Mouse (Mus musculus): ENCODE results near the gene Nrg3. TPM values are rescaled to one million over a fixed set of nuclear protein-coding genes. Genes with fewer than 3 reads are reported as not detected.

The Nrg3 gene
- polyA plus RNA-seq, 1 experiment from 2014 or later: 7.8 TPM

DNA sequence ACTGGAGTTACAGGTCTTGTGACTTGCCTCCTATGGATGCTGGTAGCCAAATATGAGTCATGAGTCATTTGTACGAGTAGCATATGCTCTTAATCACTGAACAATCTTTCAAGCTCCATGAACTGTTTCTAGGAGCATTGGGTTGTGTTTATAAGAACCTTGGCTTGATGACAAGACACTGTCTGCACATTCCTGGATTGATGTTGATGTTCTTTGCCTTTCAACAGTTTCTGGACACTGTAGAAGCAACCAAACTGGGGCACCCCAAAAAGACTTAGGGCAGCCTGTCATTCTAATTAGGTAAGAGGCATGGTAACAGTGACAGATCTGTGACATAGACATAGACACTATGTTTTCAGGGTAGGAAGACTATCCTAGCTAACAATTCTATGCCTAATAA lies 771.5 kb downstream of the Nrg3 start:
- ATAC-seq: no peak
- WGBS: 64% methylated on average over 1 of the region's 1 CpGs
- no peaks in the 10 kb centered on the region for H3K9me3 ChIP-seq
- 0 out of 2 replicates have a peak, but pooled peaks cover 3% of the 10 kb centered on the region for H3K27me3 ChIP-seq
- H3K9ac ChIP-seq (replicated peaks): no peak overlapping the region
- peaks cover 19% of the 10 kb centered on the region for H3K4me1 ChIP-seq (replicated peaks)
- no peak overlapping the region for H3K4me3 ChIP-seq (replicated peaks)
- no peaks in the 10 kb centered on the region for H3K36me3 ChIP-seq
- H3K4me2 ChIP-seq (replicated peaks): no peak overlapping the region
- no peak overlapping the region for H3K27ac ChIP-seq

DNA sequence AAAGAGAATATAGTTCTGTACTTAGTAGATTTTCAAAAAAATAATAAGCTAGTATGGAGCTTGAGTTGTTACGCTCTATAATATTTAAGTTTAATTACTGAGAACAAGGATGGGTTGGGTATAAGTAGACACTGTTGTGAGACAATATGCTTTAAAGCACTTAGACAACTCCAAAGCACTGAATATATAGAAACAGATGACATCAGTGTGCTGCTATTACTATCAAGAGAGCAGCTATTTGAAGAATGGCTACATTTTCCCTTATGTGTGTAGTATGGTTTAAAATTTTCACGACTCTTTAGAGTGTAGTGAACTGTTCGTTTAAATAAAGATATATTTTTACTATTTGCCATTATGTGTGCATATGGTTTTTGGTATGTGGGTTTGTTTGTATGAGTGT lies 771.9 kb downstream of the Nrg3 start:
- no peaks in the 10 kb centered on the region for H3K9me3 ChIP-seq
- no peak overlapping the region for H3K9ac ChIP-seq (replicated peaks)
- no peak overlapping the region for H3K4me3 ChIP-seq (replicated peaks)
- H3K4me2 ChIP-seq (replicated peaks): no peak overlapping the region
- no peak for ATAC-seq
- H3K27me3 ChIP-seq: 0 out of 2 replicates have a peak, but pooled peaks cover 3% of the 10 kb centered on the region
- H3K4me1 ChIP-seq (replicated peaks): peaks cover 19% of the 10 kb centered on the region
- 89% methylated on average over 3 of the region's 3 CpGs for WGBS
- no peaks in the 10 kb centered on the region for H3K36me3 ChIP-seq
- no peak overlapping the region for H3K27ac ChIP-seq

DNA sequence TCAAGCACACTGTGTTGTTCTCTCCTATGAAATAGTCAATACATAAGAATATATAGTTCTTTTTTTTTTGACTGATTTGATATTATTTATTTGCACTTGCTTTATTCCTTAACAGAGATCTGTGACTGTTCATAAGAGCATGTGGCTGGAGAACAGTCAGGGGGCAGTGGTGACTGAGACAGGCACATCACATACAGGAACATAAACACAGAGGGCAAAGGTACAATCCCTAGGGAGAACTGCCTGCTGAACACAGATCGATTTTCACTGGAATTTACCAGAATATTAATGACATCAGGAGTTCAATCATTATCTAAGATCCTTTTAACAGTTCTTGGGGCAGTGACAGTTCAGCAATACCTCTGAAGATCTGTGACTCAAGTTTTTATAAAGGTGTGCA lies 812.9 kb downstream of the Nrg3 start:
- WGBS: 63% methylated on average over 1 of the region's 1 CpGs
- H3K4me1 ChIP-seq (replicated peaks): no peaks in the 10 kb centered on the region
- no peak for ATAC-seq

DNA sequence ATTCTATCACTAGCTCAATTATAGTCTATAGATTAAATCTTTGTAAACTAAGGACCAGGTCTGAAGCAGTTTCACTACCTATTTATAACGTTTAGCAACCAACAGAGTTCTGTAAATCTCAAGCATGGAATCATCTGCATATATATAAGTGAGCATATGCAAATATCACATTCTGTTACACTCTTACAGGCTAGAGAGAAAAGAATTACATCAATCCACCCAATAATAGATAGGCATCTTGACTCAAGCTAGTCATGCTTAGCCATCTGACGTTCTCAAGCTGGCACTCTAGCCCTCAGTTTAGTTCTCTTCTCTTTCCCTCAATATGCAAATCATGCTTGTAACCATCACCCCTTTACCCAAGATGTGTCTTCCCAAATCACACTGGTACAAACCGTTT lies 835.8 kb downstream of the Nrg3 start:
- Histone ChIP-seq H3K9ac (replicated peaks) (no peak overlapping the region), H3K27ac (no peak overlapping the region), H3K4me3 (replicated peaks) (no peak overlapping the region), H3K9me3 (no peaks in the 10 kb centered on the region), H3K4me2 (replicated peaks) (no peak overlapping the region), H3K36me3 (no peaks in the 10 kb centered on the region), H3K4me1 (replicated peaks) (no peaks in the 10 kb centered on the region), H3K27me3 (no peaks in the 10 kb centered on the region)
- no peak for ATAC-seq
- WGBS: 81% methylated on average over 3 of the region's 3 CpGs

More for the DNA sequence above, 812.9 kb downstream of the Nrg3 start:
- no peak overlapping the region for H3K27ac ChIP-seq
- no peak overlapping the region for H3K9ac ChIP-seq (replicated peaks)
- no peaks in the 10 kb centered on the region for H3K27me3 ChIP-seq
- no peak overlapping the region for H3K4me3 ChIP-seq (replicated peaks)
- H3K4me2 ChIP-seq (replicated peaks): no peak overlapping the region
- H3K36me3 ChIP-seq: no peaks in the 10 kb centered on the region
- H3K9me3 ChIP-seq: no peaks in the 10 kb centered on the region

DNA sequence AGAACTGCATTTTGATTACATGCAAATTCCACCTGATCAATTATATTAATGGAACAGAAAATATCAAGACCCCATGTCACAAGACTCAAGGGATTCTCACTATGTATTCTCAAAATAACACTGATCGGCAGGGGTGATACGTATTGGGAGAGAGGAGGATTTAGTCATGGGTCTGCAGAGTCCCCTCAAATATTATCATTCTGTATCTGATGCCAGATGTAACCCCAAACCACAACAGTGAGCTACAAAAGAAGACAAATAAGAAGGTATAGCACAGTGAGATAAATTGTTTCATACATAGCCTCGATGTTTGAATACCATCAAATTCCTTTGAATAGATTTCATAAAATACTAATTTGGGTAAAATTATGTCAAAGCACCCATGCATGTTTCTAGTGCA lies 842.8 kb downstream of the Nrg3 start:
- no peaks in the 10 kb centered on the region for H3K4me1 ChIP-seq (replicated peaks)
- 83% methylated on average over 3 of the region's 3 CpGs for WGBS
- ATAC-seq: no peak

DNA sequence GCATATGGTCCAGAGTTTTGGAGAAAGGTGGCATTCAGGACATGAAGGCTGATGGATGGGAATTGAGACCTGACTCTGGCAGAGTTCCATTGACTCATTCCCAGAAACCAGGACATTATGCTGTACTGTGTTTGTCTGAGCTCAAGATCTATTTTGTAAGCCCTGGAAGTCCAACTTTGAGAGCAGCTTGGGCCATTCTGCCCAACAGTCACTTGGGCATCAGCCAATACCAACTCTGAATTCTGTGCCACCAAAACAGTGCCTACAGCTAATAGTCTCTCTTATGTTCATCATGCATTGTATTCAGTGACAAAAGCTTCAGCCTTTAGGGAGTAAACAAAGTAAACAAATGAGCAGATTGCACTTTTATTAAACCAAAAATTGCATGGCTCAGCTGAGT lies 843.2 kb downstream of the Nrg3 start:
- no peaks in the 10 kb centered on the region for H3K27me3 ChIP-seq
- H3K36me3 ChIP-seq: no peaks in the 10 kb centered on the region
- H3K9ac ChIP-seq (replicated peaks): no peak overlapping the region
- no peaks in the 10 kb centered on the region for H3K9me3 ChIP-seq
- peak; percentile 34; the same call in 1 of the 2 replicates for ATAC-seq
- no peak overlapping the region for H3K4me2 ChIP-seq (replicated peaks)
- H3K4me1 ChIP-seq (replicated peaks): no peaks in the 10 kb centered on the region
- no peak overlapping the region for H3K4me3 ChIP-seq (replicated peaks)
- H3K27ac ChIP-seq: no peak overlapping the region

More for the DNA sequence above, 842.8 kb downstream of the Nrg3 start:
- Histone ChIP-seq H3K27ac (no peak overlapping the region), H3K9me3 (no peaks in the 10 kb centered on the region), H3K4me3 (replicated peaks) (no peak overlapping the region), H3K4me2 (replicated peaks) (no peak overlapping the region), H3K27me3 (no peaks in the 10 kb centered on the region), H3K9ac (replicated peaks) (no peak overlapping the region), H3K36me3 (no peaks in the 10 kb centered on the region)

DNA sequence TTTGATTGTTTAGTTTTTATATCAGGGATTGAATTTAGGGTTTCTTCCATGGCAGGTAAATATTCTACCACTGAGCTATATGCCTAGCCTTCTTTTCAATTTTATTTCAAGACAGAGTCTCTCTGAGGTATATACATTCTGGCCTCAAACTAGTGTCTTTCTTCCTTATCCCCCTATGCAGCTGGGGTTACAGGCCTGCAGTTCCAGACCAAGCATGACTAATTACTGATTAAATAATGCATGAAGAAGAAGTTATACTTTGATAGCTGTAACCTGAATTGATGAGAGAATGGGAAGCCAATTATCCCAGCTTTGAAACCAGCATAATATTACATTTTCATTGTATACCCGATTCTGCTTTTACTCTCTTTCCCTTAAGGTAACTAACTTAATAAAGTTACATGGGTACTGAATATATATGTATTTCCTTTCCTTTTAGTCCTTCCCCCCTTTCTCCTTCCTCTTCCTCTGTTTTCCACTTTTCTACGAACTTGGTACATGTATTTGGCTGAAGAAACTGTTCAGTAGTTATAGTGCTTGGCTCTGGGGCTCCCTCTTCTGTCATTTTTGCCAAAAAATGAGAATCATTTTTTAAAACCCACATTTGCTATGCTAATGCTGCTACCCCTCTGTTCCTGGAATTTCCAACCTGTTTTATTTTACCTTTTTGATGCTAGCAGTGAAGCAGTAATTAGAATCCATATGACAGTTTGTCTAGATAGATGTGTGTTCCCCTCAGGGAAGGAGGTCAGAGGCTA lies 843.8 kb downstream of the Nrg3 start:
- Histone ChIP-seq H3K9ac (replicated peaks) (no peak overlapping the region), H3K9me3 (no peaks in the 10 kb centered on the region), H3K27ac (no peak overlapping the region), H3K4me1 (replicated peaks) (no peaks in the 10 kb centered on the region), H3K27me3 (no peaks in the 10 kb centered on the region), H3K4me2 (replicated peaks) (no peak overlapping the region), H3K4me3 (replicated peaks) (no peak overlapping the region), H3K36me3 (no peaks in the 10 kb centered on the region)
- no peak for ATAC-seq
- 66% methylated on average over 2 of the region's 2 CpGs for WGBS

DNA sequence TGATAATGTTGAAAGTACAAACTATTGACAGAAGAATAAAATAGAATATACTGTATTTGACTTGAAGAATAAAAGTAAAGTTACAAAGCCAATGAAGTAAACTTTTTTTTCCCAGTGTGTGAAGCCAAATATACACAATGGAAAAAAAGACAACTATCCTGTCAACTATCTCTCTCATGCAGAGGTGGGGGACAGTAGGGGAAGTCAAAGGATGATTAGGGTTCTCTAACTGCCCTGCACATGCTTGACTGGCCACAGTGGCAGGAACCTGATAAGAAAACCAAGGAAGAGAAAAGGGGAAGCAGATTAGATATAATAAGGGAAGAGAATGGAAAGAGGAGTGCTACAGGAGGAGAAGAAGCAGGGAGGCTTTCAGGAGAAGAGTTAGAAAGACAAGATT lies 855.9 kb downstream of the Nrg3 start:
- Histone ChIP-seq H3K36me3 (no peaks in the 10 kb centered on the region), H3K4me1 (replicated peaks) (no peaks in the 10 kb centered on the region), H3K9ac (replicated peaks) (no peak overlapping the region), H3K9me3 (no peaks in the 10 kb centered on the region), H3K27ac (no peak overlapping the region), H3K4me2 (replicated peaks) (no peak overlapping the region), H3K27me3 (no peaks in the 10 kb centered on the region), H3K4me3 (replicated peaks) (no peak overlapping the region)
- no peak for ATAC-seq

DNA sequence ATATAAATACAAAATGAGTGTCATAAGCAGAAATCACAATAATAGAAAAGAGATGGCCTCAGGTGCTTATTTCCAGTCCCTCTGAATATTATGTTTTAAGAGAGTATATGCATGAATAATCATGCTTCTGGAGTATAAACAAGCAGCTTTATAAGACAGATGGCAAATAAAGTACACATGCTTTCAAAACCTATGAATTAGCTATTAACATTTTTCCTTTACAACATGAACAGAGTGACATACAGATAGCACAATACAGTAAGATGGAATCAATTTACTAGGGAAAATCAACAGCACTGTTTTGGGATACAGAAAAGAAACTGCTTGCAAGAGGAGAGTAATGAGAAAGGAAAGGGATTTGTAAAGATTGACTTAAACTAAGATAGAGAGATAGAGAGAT lies 875.2 kb downstream of the Nrg3 start:
- no peaks in the 10 kb centered on the region for H3K4me1 ChIP-seq (replicated peaks)
- H3K4me2 ChIP-seq (replicated peaks): no peak overlapping the region
- H3K9ac ChIP-seq (replicated peaks): no peak overlapping the region
- no peak for ATAC-seq
- no peaks in the 10 kb centered on the region for H3K9me3 ChIP-seq
- no peak overlapping the region for H3K4me3 ChIP-seq (replicated peaks)
- no peaks in the 10 kb centered on the region for H3K36me3 ChIP-seq
- no peaks in the 10 kb centered on the region for H3K27me3 ChIP-seq
- no peak overlapping the region for H3K27ac ChIP-seq

DNA sequence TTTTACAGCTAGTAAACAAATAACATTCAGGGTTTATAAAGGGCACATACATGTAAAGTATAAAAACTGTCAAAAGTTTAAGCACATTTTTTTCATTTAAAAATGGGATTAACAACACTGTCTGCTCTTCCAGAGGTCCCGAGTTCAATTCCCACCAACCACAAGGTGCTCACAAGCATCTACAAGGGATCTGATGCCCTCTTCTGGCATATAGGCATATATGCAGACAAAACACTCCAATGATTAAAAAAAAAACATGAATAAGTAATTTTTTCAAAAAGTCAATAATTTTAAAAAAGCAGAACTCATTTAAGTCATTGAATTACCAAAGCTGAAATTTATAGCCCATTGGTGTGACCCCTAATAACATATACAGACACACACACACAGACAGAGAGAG lies 878.6 kb downstream of the Nrg3 start:
- Histone ChIP-seq H3K27ac (no peak overlapping the region), H3K4me3 (replicated peaks) (no peak overlapping the region), H3K4me1 (replicated peaks) (no peaks in the 10 kb centered on the region), H3K9me3 (no peaks in the 10 kb centered on the region), H3K36me3 (no peaks in the 10 kb centered on the region), H3K27me3 (no peaks in the 10 kb centered on the region), H3K4me2 (replicated peaks) (no peak overlapping the region), H3K9ac (replicated peaks) (no peak overlapping the region)
- no peak for ATAC-seq
- 91% methylated on average over 1 of the region's 1 CpGs for WGBS

DNA sequence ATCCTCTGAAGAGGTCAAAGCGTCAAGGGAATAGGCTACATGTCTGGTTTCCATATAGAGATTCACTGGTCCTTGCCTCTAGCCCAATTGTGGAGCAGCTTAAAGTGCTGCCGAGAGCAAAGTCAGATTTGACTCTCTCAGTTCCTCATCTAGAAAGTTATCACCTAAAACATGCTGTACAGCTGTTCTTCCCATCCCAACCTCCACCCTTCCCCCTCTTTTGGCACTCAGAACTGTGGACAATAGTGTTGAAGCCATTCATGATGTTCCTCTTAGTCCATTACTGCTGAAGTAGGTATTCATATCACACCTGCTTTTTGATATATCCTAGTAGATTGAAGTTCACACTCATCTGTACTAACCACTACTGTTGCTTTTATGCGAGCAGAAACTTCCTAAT lies 896.1 kb downstream of the Nrg3 start:
- no peak overlapping the region for H3K9ac ChIP-seq (replicated peaks)
- no peaks in the 10 kb centered on the region for H3K27me3 ChIP-seq
- 95% methylated on average over 3 of the region's 3 CpGs for WGBS
- H3K4me3 ChIP-seq (replicated peaks): no peak overlapping the region
- no peak for ATAC-seq
- no peak overlapping the region for H3K4me2 ChIP-seq (replicated peaks)
- H3K4me1 ChIP-seq (replicated peaks): no peaks in the 10 kb centered on the region
- no peaks in the 10 kb centered on the region for H3K36me3 ChIP-seq
- H3K9me3 ChIP-seq: no peaks in the 10 kb centered on the region
- H3K27ac ChIP-seq: no peak overlapping the region

DNA sequence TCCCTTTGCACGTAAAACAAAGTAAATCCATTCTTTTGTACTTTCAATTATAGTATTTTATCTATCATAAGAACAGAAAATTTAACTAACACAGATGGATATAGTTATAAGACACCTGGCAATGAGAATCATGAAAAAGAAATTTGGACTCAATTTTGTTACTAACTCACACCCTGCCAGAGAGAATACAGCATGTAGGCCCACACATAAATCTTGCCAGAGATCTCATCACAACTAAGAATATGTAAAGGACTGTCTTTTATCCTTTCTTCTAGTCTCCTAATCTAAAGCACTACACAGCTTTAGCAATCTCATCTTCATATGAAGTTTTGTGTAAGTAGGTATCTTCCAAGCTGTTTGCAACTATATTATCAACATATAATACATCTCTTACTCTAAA lies 904.7 kb downstream of the Nrg3 start:
- H3K27ac ChIP-seq: no peak overlapping the region
- no peak overlapping the region for H3K9ac ChIP-seq (replicated peaks)
- no peaks in the 10 kb centered on the region for H3K27me3 ChIP-seq
- WGBS: 84% methylated on average over 1 of the region's 1 CpGs
- no peaks in the 10 kb centered on the region for H3K36me3 ChIP-seq
- no peaks in the 10 kb centered on the region for H3K9me3 ChIP-seq
- no peak for ATAC-seq
- H3K4me2 ChIP-seq (replicated peaks): no peak overlapping the region
- H3K4me1 ChIP-seq (replicated peaks): no peaks in the 10 kb centered on the region
- no peak overlapping the region for H3K4me3 ChIP-seq (replicated peaks)

DNA sequence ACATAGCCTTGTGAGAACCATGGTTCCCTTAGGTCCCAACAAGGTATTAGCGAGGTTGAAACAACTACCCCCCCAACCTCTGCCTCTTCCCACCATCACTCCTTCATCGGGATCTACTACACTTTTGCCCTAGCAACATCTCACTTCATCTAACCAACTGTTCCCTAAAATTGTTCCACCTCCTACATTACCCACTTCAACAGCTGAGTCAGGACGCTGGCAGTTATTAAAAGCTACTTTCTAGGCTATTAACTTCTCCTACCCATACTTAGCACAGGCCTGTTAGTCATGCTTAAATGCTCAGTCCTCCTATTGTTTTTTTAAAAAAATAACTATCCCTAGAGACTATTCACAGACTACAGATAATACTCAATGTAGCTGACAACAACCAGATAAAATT lies 906.7 kb downstream of the Nrg3 start:
- no peaks in the 10 kb centered on the region for H3K4me1 ChIP-seq (replicated peaks)
- no peak overlapping the region for H3K9ac ChIP-seq (replicated peaks)
- H3K4me2 ChIP-seq (replicated peaks): no peak overlapping the region
- H3K27me3 ChIP-seq: no peaks in the 10 kb centered on the region
- H3K4me3 ChIP-seq (replicated peaks): no peak overlapping the region
- whole genome bisulfite sequencing: 95% methylated on average over 3 of the region's 3 CpGs
- no peak overlapping the region for H3K27ac ChIP-seq
- H3K36me3 ChIP-seq: no peaks in the 10 kb centered on the region
- H3K9me3 ChIP-seq: no peaks in the 10 kb centered on the region
- no peak for ATAC-seq

Data from midbrain, embryonic 13.5 days (tissue).